Mouse (Mus musculus) T-helper 2 cell (primary cell): ENCODE results near the gene Raet1e.
"Not testable (repeated sequence)": the region's sequence is repeated elsewhere in the genome, so short reads cannot be mapped to it uniquely, and the experiment has no call there.

ENCODE experiments used
- in situ Hi-C: fragments of 300-600 bp; cut with MboI, MseI; formaldehyde crosslinking; loops from one replicate; pipeline ENCODE4 v1.15.1; 2025; ENCODE audit warnings: high pct_unique_total_duplicates

Raet1e gene

GRCm38 (mm10) chr10:22165328-22166003, 7.1 kb downstream of the Raet1e start:
- in situ Hi-C loops = not testable (repeated sequence)

DNA sequence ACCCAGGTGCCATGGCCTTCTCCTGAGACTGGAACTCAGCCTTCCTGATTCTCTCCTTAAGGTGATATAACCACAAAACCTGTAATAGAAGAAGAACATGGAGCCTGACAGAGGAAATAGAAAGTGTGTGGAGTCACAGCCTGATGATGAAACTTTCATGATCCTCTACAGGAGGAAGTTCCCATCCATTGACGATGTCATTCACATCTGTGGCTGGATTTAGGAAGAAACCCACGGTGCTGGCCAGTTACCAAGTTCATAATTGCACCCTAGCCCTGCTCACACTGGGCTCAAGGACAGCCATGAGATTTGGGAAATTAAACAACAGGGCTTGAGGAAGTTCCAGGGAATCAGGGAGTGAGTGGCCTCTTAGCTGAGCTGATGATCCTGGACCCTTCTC, 7.7 kb downstream of the Raet1e start:
- in situ Hi-C loops = not testable (repeated sequence)

DNA sequence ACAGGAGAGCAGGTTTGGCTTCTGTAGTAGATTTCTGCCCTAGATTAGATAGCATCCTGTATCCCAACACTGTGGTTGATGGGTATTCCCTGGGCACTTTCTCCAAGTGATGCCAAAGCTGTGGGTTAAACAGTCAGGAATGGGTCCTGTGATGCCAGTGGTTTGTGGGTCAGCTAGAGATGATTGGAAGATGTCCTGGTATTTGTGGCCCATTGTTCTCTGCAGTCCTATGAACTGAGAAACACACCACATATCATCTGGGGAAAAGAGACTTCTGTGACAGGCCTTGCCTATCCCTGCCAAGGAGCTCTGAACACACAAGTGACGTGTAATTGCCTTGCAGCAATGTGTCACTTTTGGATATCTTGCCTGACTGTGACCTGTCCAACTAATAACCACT, 8.7 kb downstream of the Raet1e start:
- in situ Hi-C loops = not testable (repeated sequence)

- in situ Hi-C loops = not testable (repeated sequence)
These were observed 10.7 kb downstream of the Raet1e start for GRCm38 (mm10) chr10:22169116-22169515.

DNA sequence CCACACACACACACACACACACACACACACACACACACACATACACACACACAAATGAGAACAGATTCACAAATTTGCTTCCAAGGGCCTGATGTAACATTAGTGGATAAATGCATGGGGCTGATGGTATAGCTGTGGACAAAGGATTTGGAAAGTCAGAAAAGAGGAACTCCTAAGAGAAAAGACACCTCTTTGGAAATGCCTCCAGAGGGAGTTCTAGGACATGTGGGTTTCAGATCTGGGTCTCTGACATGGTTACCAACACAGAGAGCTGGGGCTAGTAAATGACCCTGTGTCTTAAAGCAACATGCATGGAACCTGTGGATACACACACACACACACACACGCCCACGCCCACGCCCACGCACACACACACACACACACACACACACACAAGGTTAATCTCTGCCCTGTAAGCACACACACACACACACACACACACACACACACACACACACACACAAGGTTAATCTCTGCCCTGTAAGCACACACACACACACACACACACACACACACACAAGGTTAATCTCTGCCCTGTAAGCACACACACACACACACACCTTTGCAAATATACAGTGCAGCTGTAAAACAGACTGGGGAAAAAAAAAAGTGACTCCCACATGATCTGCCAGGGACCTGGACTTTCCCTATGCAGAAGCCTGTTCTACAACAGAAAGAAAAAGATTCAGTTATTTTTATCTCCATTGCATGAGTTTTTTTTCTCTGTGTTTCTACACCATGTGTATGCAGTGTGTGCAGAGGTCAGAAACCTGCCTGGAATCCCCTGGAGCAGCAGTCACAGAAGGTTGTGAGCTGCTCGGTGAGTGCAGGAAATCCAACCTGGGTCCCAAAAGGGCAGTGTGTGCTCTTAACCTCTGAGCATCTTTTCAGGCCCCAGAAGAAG, 14.3 kb downstream of the Raet1e start:
- in situ Hi-C loops = loop anchor here (5.0 kb wide), 1 partner anchor 190 kb away; the partner anchor contains the start of gene Raet1d

- in situ Hi-C loops = loop anchor here (5.0 kb wide), 1 partner anchor 189 kb away; the partner anchor contains the start of gene Raet1d
These were observed 15.2 kb downstream of the Raet1e start for GRCm38 (mm10) chr10:22173335-22174189.

GRCm38 (mm10) chr10:22174190-22174487, 15.8 kb downstream of the Raet1e start:
- in situ Hi-C loops = loop anchor here (5.0 kb wide), 1 partner anchor 188 kb away; the partner anchor contains the start of gene Raet1d

- in situ Hi-C loops = loop anchor here (25.0 kb wide), 1 partner anchor 139 kb away; no protein-coding TSS in a partner anchor
These were observed 18.1 kb downstream of the Raet1e start for GRCm38 (mm10) chr10:22176515-22176914.

- in situ Hi-C loops = loop anchor here (5.0 to 25.0 kb wide), 2 partner anchors 154 to 191 kb away; no protein-coding TSS in a partner anchor
These were observed 32.7 kb downstream of the Raet1e start for GRCm38 (mm10) chr10:22191035-22191434.

GRCm38 (mm10) chr10:22201352-22201751, 43.0 kb downstream of the Raet1e start:
- in situ Hi-C loops = not testable (repeated sequence)

DNA sequence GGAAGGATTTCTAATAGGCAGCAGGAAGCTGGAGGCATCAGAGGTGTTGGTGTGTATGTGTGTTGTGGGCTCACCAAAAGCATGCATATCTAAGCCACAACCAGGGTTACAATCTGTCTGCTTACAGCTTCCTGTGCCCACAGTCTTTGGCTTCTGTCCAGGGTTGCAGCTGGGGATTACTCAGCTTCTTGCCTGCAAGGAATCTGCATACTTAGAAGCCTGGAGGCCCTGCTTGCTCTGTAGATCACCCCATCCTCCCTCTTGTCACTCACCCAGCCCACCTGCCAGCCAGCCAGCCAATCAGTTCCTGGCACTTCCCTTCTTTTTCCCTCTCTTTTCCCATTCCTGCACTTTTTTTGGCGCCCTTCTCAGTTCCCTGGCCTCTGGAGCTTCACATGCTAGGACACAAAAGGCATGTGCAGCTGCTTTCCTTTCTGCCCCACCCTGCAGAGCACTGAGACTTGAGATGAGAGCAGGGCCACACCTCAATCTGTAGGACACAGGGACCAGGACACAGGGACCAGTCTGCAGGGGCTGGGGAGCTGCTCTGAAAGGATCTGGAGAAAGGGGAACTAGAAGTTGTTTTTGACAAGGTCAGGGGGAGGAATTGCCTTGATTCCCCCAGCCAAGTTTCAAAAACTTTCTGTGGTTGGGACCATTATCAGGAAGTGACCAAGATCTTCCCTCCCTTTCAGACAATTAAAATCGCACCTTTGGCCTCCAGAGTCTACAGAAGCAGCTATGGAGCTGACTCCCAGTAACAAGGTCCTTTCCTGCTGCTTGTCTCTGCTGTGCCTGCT, 44.6 kb downstream of the Raet1e start:
- in situ Hi-C loops = not testable (repeated sequence)

GRCm38 (mm10) chr10:22206443-22206842, 48.1 kb downstream of the Raet1e start:
- in situ Hi-C loops = not testable (repeated sequence)

DNA sequence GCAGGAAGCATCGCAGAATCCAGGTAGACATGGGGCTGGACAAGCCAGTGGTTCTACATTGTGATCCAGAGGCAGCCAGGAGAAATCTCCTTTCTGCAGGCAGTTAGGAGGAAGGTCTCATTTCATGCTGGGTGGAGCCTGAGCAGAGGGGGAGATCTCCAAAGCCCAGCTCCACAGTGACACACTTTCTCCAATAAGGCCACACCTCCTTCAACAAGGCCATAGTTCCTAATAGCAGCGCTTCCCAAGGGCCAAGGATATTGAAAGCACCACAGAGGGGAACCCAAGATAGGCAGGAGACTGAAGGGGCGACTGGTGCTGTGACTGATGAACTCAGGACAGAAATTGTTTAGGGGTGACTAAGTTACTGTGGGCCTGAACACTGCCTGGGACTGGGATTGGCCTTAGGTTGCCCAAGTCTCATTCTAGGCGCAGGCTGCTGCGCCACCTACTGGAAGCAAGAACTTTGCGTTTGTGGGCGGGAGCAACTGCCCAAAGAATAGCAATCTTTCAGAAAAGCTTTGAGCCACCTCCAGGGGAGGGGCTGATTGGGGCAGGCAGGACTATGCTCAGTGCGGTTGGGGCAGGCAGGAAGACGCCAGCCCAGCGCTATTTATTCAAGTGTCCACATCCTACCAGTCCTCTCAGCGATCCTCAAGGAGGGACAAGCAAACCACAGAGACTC, 53.8 kb downstream of the Raet1e start:
- in situ Hi-C loops = loop anchor here (10.0 kb wide), 1 partner anchor 83 kb away; no protein-coding TSS in a partner anchor

DNA sequence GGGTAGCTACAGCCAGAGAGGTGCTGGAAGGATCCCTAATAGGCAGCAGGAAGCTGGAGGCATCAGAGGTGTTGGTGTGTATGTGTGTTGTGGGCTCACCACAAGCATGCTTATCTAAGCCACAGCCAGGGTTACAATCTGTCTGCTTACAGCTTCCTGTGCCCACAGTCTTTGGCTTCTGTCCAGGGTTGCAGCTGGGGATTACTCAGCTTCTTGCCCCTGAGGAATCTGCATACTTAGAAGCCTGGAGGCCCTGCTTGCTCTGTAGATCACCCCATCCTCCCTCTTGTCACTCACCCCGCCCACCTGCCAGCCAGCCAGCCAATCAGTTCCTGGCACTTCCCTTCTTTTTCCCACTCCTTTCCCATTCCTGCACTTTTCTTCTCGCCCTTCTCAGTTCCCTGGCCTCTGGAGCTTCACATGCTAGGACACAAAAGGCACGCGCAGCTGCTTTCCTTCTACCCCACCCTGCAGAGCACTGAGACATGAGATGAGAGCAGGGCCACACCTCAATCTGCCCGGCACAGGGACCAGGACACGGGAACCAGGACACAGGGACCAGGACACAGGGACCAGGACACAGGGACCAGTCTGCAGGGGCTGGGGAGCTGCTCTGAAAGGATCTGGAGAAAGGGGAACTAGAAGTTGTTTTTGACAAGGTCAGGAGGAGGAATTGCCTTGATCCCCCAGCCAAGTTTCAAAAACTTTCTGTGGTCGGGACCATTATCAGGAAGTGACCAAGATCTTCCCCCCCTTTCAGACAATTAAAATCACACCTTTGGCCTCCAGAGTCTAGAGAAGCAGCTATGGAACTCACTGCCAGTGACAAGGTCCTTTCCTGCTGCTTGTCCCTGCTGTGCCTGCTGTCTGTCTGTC, 65.3 kb downstream of the Raet1e start:
- in situ Hi-C loops = not testable (repeated sequence)

DNA sequence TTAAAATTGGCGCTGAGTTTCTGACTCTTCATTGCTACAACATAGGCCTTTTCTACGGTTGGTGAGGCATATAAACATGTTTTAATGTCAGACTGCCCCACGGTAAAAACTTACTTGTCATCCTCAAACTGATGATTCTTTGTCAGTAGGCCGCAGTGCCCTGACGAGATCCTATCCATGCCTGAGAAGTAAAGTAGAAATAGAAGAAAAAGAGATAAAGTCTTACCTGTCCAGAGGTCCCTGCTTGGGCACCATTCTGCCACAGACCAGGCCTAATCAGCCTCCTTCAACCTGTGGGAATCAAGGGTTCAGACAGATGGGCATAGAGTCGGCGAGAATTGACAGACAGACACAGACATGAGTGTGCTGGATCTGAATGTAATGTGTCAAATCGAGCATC, 106.7 kb downstream of the Raet1e start:
- in situ Hi-C loops = no loop called here

- in situ Hi-C loops = not testable (repeated sequence)
These were observed 112.8 kb downstream of the Raet1e start for GRCm38 (mm10) chr10:22270879-22271786.

DNA sequence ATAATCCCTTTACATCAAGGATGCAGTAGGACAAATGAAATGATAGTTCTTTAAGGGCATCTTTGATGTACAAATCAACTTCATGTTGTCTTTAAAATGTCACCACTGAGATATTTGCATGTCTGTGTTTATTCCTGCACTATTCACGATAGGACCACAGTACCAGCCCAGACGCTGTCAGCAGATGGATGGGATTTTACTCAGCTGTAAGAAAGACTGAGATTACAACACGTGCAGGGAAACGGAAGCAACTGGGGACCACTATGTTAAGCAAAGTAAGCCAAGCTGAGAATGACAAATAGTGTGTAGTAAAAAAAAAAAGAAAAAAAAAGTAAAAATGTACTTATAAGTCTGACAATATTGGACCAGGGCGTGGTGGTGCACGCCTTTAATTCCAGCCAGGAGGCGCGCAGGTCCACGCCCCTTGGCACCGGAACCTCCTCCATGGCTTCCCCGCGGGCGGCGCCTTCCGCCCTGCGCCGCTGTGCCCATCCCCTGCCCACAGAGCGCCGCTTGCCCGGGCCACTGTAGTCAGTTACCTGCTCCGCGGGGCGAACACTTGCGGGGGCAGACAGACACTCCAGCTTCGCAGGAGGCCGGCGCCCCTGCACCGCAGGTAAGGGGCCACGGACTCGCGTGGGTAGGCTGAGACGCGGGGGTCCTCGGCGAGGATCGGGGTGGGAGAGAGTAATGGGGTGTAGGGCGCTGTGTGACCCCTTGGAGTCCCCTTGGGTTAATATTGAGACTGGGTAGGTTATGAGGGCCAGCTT, 114.7 kb downstream of the Raet1e start:
- in situ Hi-C loops = not testable (repeated sequence)
